Mouse (Mus musculus): ENCODE results near the gene Calhm2. TPM values are rescaled to one million over a fixed set of nuclear protein-coding genes. Genes with fewer than 3 reads are reported as not detected.

The Calhm2 gene
- total RNA-seq (2023), result 10 to 100 TPM; 12.5 to 16.8 TPM

DNA sequence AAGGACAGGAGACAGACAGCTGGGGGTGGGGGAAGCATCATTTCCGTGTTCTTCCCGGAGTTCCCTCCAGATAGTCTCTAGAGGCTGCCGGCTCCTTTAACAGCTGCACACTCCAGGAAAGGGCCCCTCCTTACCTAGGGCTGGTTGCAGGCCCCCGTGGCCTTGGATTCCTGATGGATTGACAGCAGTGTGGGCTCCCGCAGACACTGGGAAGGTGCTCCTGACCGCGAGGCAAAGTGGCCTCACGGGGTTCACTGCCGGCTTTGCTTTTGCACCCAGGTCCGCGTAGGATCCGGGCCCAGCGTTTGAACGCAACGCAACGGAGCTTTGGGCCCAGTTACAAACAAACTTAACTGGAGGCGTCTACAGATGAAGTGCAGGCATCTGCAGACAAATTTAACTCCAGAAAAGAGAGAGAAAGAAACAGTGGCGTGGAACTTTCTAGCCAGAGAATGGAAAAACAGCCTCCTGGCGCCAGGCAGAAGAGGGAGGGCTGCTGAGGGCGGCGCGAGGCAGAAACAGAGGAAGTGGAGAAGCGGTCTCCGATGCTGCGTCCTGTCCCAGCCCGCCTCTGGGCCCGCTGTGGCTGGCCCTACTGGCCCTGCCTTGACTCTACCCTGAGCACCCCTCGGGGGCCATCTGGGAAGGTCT lies at the start of gene Calhm2:
Gene Calhm2, minus strand, starts transcription at position 524 of the 651 bp plus-strand sequence.

DNA sequence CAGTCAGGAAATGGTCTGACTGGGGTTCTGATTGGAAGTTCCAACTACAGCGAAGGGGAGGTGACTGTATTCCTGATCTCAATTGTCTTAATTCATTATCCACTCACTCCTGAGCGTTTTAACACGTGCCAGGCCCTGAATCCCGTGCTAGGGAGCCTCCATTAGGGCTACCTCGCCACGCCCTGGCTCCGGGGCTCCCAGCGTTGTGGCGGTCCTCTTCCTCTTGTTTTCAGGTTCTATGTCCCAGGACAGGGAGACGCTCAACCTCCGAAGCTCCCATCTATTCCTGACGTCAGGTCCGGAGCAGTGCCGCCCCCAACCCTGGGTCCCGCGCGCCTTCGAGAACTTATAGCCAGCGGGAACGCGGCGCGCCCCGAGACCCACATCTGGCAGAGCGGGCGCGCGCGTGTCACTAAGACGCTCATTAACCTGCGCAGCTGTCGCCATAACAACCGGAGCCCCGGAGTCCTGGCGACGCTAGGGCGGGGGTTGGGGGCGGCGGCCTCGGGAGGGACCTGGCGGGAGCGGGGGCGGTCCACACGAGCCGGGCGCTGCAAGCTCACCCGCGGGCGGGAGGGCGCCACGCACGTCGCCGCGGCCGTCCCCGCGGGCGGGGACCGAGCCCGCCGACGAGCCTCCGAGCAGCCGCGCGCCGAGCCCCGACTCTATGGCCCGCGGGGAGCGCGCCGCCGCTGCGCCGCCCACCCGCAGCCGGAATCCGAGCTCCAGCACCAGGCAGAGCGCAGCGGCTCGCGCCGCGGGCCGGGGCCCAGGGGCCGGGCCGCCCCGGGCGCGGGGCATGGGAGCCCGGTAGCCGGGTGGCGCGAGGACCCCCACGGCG lies 40.6 kb upstream of the Calhm2 start, which contains the start of gene Neurl1a:
Gene Neurl1a, plus strand, starts transcription at position 390 of the 841 bp plus-strand sequence.

DNA sequence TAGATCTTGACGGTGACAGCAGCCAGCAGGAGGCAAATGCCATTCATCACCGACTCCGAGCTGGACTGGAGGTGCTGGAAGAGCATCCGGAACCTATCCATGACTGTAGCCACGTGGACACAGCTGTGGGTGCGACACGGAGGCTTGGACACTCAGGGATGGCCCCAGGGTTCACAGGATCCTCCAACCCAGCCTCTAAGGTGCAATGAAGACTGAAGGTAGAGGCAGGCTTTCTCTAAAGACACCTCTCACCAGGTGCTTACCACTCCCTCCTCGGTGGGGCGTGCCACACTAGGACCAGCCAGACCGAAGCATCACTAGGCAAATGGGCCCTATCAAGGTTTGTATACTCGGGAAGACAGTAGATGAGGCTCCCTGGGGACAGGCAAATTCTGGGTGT lies 19.6 kb upstream of the Calhm2 start, which contains the start of gene Calhm3:
Gene Calhm3, minus strand, starts transcription at position 101 of the 400 bp plus-strand sequence.

DNA sequence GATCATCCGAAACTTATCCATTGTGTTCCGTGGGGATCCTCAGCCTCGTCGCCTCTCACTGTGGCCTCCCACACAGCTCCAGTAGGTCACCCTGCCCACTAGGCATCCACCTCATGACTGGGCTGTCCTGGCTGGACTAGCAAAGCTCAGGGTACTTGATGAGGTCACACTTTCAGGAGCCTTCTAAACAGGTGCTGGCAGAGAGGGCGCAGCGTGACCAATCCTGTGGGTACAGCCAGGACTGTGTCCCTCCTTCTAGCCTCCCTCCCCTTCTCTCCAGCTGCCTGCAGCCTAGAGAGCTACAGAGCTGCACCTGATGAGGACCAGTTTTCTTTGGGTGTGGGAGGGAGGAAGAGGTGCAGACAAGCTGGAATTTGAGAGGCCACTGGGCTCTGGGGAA lies 6.1 kb upstream of the Calhm2 start, which contains the start of gene Calhm1:
Gene Calhm1, minus strand, starts transcription at position 101 of the 400 bp plus-strand sequence.

DNA sequence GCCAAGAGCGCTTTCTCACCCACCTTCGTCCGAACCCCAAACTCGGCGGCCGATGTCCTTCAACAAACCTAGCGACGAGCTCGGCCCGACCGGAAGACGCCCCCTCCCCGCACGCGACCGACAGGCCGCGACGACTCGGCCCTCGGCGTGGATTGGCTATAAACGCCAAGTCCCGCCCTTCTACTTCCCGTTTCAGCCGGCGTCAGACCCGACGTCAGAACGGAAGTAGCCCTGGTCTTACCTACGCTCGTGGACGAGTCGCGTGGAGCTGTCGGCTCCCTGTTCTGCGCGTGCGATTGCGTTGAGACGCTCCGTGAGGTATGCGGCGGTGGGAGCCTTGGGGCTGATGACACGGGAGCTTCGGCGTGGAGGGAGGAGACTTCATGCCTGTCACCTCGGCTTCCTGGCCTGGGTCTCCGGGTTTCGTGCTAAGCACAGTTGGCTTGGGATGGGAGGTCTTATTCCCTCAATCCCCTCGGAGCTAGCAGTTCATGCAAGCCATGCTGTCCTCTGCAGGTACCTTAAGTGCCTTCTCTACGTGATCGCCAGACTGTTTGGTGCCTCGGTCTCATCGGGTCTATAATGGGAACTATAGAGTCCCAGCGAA lies 47.4 kb downstream of the Calhm2 start, which contains the start of the genes Usmg5 and Pdcd11:
Gene Usmg5, minus strand, starts transcription at position 98 of the 607 bp plus-strand sequence.
Gene Pdcd11, plus strand, starts transcription at position 219 of the 607 bp plus-strand sequence.

DNA sequence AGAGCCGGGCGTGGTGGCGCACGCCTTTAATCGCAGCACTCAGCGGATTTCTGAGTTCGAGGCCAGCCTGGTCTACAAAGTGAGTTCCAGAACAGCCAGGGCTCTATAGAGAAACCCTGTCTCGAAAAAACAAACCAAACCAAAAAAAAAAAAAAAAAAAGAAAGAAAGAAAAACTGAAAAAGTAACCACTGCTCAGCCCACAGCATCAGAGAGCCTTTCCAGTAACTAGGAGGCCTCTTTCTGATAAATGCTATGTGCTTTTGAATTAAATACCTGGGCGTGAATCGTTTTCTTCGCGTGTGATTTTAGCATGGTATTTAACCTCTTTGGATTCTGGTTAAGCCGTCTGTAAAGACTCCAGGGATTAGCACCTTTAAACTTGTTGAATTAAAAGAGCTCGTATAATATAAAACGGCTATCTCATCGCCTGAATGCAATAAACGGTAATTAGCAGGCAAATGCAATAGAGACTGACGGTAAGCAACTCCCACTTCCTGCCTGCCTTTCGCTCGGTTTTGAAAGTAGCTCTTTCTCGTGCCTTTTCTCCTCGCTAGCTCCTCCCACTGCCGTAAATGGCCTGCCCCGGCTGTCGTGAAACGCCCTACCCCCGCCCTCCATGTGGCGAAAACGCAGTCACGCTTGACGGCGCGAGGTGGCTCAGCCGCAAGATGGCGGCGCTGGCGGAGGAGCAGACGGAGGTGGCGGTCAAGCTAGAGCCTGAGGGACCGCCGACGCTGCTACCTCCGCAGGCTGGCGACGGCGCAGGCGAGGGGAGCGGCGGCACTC lies 70.8 kb downstream of the Calhm2 start, which contains the start of gene Taf5:
Gene Taf5, plus strand, starts transcription at position 651 of the 787 bp plus-strand sequence.

Other genes starting within 250 kb of the Calhm2 start
- not detected for gene Ina, start 123.6 kb downstream of the Calhm2 start, total RNA-seq (2023)
- gene Nt5c2, start 123.1 kb downstream of the Calhm2 start, total RNA-seq (2023), result 10 to 100 TPM; 72.1 to 81.9 TPM
- gene Pcgf6, start 87.4 kb downstream of the Calhm2 start, total RNA-seq (2023), result 1 to 10 TPM; 1.9 to 3.6 TPM
- 10 to 100 TPM in 1 of 2 experiments, 1 to 10 TPM in 1; 9.1 to 10.7 TPM for gene Taf5, start 70.5 kb downstream of the Calhm2 start, total RNA-seq (2023)
- gene Usmg5, start 47.6 kb downstream of the Calhm2 start, total RNA-seq (2023), result 100 to 1,000 TPM; 128 to 143 TPM
- 1 to 10 TPM; 9.6 to 10.0 TPM for gene Pdcd11, start 47.5 kb downstream of the Calhm2 start, total RNA-seq (2023)
- not detected for gene Calhm1, start 6.0 kb upstream of the Calhm2 start, total RNA-seq (2023)
- not detected for gene Calhm3, start 19.5 kb upstream of the Calhm2 start, total RNA-seq (2023)
- under 1 TPM in 1 of 2 experiments, not detected in 1; 0.09 TPM for gene Neurl1a, start 40.5 kb upstream of the Calhm2 start, total RNA-seq (2023)